Mouse (Mus musculus): Measurements from ENCODE around the gene Chchd3.

The Chchd3 gene

DNA sequence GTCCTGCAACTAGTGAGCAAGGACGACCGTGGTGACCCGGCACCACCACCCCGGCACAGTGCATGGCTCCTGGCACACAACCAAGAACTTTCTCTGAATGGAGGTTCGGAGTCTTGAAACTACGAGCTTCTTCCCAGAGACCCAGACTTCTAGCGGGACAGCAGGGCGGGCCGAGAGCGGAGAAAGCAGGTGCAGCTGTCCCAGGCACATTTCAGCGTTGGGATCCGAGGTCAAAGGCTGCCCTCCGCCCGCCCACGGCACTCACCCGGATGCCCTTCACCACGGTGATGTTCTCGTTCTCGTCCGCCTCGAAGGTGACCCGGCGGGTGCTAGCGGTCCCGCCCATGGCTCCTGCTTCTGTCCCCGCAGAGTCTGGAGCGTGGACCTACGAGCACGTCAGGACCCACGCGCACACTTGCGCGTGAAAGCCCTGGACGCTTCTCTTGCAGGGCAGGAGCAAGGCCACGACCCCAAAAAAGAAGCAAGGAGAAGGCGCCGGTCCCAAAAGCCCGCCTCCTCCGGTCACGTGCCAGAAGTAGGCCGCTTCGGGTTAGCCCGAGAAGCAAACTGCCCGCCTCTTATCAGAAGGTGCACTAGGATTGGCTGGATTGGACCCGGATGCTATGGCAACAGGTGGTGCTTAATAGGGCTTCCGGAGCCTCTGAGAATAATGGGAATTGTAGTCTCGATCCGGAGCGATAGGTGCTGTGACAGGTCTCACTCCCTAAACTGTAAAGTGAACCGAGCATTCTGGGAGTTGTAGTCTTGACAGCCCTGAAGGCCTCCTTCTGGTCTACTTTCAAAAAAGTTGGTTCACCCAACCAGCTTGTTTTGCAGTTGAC lies at the start of gene Chchd3:
Gene Chchd3 (minus strand): TSS at position 526 of the 842 bp plus-strand sequence.
- peak; percentile 97 for DNase-seq (ENCODE audit: low spot score)

DNA sequence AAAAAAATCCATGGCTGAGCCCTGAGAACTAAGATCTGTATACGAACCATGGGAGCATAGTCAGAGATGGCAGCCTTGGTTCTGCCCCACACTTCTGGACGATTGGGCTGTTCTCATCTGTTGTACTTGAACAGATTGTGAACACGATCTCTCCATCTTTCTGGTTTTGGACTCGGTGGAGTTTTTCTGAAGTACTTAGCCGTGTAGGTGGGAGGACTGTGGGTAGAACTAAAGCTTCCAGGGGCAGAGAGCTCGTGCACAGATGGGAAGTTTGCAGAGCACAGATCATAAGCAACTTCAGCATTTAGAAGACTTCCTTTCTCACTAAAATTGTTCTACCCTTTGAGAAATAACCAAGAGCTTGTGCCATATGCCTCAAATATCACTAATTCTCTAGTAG lies 44.6 kb upstream of the Chchd3 start:
- DNase-seq (ENCODE audit: low spot score): no peak

DNA sequence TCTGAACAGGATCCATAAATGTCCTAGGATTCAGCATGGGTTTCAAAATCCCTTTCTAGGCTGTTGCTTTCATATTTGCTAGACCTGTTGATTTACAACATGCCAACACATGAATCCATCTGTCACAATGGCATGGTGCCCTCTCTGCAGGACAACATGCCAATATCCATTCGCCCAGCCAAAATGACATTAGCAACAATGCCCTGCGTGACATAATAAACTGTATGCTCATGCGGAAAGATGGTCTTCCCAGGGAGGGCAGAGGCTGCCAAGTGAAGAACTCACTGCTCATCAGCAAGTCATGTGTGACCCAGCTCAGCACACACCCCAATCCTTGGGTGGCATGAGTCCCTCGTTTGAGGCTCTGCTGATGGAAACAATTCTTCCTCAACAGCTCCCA lies 38.8 kb upstream of the Chchd3 start:
- DNase-seq (ENCODE audit: low spot score): no peak

DNA sequence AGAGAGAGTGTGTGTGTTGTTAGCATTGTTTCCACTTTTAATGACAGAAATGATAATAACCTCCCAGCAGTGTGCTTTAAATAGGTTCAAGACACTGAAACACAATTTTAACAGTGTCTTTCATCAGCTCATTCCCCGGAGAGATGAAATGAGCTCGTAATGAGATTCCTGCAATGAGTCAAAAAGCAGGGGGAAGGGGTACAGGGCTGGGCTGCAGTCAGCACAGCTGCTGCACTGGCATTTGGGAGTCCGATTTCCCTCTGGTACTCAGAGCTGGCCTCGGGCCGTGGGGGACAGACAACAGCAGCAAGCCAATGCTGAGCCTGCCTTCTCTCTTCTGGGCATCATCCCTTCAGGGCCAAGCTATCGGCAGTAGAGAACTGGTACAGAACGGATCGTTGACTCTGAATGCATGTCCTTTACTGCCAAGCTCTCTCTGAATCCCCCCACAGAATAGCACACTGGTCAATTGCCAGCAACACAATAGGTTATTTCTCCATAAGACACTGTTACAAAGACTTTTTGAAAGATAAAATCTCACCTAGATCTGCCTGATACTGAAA lies 34.7 kb upstream of the Chchd3 start:
- no peak for DNase-seq (ENCODE audit: low spot score)

DNA sequence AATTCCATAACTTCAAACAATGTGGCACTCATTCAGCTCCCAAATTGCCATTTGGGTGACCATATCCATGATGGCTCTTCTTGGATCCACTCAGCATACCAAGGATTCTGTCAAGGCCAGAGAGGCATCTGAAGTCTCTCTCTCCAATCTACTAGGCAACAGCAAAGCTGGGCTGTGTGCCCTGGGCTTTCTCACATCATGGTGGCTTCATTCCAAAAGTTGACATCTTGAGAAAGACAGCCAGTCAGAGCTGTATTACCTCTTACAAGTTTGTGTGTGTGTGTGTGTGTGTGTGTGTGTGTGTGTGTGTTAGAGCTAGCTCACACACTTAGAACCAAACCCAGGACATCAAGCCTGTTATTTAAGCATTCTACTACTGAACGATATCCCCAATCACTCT lies 20.1 kb upstream of the Chchd3 start:
- DNase-seq (ENCODE audit: low spot score): no peak

DNA sequence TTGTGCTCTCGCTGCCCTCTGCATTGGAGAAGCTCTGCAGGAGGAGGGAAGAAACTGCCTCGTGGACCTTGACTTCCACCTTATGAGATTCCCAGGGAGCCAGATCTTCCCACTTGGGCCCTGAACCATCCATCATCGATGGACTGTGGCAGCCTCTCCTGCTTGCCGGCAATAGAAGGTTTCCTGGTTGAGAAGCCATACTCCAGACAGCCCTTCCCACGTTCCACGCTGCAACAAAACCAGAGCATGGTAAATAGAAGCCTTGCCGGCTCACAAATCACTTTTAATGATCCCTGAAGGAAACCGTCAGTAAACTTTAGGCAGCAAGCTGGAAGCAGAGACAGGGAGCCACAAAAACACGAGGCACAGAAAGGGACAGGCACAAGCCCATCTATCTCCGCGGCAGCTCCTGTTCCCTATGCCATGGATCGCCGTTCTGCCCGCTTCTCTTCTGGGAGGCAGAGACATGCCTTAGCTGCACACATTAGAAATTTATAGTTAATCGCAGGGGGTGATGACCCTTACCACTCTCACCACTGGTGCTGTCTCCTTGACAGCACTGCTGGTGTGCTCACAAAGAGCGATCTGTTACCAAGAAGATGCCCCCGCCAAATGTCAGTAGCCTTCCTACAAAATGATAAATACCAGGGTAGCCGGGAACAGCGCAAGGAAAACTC lies 18.3 kb upstream of the Chchd3 start:
- DNase-seq (ENCODE audit: low spot score): no peak

DNA sequence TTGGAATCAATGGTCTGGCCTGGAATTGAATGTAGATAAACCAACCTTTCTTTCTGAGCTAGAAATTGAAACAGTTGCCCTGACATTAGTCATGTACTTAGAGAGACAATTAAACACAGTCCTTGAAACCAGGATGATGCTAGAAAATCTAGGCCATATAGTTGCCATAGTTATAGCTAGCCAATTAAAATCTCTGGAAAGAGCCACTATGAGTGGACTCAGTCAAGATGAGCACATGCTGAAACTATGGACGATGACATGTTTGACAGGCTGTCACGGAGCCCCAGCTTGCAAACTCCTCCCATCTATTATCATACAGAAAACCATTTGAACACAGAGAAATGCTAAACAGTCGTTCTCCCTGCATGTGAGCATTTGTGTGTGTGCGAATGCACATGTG lies 6.4 kb upstream of the Chchd3 start:
- DNase-seq (ENCODE audit: low spot score): no peak

DNA sequence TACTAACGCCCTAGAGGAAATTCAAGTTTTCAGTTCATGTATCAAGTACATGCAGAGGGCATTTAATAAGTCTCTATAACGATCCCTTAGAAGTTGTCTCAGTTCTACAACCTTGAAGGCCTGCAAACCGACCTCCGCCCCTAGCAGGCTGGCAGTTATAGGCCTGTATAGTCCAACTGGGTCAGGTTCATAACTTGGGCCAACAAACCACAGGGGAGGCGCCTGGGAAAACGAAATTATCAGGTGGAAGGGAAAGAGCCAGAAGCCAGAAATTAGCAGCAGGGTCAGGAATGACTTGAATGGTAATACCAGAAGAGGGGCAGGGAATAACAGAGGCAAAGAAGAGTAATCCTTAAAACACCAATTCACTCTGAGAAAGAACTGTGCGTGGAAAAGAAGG lies 784 bp downstream of the Chchd3 start:
- no peak for DNase-seq (ENCODE audit: low spot score)

DNA sequence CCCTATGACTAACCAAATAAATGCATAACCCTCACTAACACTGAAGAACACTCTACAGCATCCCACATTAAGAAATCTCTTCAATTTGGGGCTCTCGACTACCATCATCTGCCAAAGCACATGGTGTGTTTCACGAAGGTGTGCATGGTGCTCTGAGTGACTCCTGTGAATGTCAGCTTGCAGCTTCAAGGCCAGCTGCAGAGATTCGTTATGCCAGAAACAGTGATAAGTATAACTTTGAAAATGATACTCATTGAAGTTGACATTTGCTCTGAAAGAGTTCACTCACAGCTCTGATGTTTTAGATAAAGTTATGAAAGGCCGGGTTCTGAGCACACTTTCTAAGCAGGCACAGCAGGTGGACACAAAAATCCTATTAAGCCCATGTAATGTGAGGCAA lies 3.7 kb downstream of the Chchd3 start:
- no peak for DNase-seq (ENCODE audit: low spot score)

DNA sequence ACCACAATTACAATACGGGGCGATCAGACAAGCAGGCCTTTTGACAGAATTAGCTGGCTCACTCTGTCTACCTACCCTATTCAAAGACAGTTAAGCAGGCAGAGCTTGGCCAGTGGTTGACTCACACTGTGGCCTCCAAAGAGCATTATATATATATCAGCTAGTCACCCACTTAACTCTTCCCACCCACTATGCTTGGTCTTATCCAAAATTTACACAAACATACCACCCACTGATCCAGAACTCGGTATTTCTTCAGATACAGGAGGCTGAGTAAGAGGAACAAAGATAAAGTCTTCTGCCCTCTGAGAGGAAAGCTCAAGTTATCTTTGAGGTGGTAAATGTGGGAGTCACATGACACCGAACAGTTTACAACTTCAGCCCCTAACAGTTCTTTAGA lies 4.4 kb downstream of the Chchd3 start:
- DNase-seq (ENCODE audit: low spot score): peak; percentile 26

DNA sequence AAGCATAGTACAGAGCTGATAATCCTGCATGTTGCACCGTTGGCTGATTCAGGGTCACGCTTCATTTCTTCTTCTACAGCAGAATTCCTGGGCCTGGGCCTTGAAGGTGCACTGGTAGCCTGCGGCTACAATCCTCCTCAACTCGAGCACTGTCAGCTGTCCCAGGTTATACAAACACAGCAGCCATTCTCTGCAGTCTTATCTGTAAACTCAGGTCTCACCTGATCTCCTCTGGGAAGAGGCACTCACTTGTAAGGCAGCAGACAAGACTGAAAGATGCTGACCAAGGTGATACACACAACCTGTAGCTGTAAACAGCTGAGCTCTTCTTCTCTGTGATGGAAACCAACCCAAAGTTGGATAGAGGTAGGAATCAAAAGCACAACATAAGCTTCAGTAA lies 5.1 kb downstream of the Chchd3 start:
- DNase-seq (ENCODE audit: low spot score): no peak

DNA sequence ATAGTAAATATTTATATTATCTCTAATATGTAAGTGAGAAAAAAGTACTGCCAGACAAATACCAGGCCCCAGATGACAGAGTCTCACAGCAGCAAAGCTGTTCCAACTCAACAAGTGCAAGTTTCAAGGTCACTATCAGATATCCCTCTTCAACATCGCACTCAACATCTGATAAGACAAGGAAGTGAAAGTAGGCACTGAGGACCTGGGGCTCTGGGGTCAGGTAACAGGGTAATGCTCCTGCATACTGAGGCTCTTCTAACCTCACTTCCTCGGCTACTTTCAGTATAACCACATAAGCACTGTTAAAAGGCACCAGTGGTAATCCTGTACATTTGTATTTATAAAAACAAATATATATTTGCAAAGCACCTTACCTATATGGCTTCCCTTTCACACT lies 8.4 kb downstream of the Chchd3 start:
- no peak for DNase-seq (ENCODE audit: low spot score)

DNA sequence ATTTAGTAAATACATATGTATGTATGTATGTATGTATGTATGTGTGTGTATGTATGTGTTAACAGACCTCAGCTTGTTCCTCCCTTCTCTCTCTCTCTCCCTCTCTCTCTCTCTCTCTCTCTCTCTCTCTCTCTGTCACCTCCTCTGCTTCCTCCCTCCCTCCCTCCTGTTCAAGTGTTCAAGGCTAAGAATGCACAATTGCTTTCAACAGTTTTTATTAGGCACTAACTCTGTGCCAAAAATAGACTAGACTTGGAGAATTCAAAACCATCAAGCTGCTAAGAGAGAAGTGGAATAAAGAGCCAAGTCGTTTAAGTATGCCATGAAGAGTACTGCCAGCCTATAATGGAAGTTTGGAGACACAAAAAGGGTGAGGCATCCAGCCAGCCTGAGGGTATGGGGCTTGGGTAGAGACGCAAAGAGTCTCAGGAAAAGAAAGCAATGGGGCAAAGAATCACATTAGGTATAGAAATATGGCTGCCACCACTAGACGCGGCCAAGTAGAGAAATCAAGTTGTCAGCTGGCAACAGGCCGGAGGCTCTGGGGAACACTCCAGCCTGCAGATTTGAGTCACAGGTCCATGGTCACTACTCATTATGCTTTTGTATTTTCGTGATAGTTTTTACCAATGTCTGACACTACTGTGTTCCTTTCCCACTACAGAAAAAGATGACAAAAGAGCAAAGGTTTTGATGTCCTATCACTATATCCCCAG lies 10.2 kb downstream of the Chchd3 start:
- DNase-seq (ENCODE audit: low spot score): no peak

DNA sequence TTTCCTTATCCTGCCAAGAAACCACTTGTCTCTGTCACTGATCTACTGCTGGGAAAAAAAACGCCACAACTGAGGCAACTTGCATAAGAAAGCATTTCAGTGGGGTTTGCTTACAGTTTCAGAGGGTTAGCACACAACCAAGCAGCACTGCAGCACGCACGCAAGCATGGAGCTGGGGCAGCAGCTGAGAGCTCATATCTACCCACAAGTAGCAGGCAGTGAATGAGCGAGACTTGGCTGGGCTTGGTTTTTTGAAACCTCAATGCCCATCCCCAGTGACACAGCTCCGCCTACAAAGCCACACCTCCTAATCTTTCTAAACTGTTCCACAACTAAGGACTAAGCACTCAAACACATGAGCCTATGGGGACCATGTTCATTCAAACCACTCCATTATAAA lies 16.6 kb downstream of the Chchd3 start:
- DNase-seq (ENCODE audit: low spot score): no peak

DNA sequence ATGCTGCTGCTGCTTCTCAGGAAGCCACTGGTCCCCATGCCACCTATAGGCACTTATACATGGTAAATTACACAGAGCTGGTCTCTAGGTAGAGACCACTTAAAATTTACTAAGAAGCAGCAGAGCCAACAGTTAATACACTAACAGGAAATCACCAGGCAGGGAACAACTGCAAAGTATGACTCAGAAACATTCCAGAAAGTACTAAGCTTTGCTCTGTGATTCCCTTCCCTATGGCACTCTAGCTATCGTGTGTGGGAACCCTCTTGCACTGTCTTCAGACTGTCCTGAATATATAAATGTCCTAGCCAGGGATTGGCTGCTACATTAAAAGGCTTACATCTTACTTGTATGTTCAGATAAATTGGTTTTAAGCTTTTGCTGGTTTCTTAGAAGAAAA lies 17.2 kb downstream of the Chchd3 start:
- DNase-seq (ENCODE audit: low spot score): no peak

DNA sequence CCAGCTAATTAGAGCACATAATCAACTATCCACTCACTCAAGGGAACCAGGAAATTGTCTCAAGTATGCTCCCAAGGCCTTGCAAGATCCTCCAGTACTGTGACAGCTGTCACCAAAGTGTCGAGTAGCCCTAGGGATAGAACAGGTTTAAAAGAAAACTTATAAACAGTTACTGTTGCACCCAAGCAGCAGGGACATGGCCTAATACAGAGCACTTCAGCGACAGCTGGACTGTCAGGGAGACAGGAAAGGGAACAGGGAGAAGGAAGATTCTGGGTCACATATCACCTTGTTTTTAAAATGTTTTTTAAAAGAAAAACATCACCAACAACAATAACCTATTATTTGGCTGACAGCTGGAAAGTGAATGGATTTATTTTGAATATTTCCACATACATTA lies 18.1 kb downstream of the Chchd3 start:
- DNase-seq (ENCODE audit: low spot score): no peak

DNA sequence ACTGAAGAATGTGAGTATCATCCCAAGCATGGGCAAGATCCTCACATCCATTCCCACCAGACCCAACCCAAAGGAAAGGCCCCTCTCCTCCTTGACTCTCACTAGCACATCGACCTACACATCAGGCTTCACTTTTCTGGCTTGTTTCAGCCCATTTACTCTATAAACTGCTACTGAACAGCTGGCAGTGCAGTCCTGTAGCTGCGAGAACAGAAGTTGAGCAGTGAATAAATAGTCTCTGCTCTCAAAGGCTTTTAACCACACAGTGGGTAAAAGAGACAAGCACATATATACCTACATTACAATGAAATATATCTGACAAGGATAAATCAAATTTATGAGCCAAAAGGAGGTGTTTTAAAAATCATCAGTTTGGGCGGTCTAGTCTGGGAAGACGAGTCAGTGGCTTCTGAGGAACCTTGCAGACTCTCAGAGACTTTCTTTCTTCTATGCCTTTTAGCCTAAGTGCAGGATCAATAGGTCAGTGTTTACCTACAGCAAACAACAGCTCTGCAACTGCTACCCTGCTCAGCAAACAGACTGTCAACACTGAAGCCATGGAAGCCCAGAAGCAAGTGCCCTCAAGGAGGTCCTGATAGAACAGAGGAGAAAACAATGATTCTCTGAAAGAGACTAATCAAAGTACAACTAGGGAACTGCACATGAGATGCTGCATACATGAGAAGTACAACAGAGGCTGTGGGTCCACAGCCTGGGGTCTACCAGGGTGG lies 19.5 kb downstream of the Chchd3 start:
- DNase-seq (ENCODE audit: low spot score): no peak

DNA sequence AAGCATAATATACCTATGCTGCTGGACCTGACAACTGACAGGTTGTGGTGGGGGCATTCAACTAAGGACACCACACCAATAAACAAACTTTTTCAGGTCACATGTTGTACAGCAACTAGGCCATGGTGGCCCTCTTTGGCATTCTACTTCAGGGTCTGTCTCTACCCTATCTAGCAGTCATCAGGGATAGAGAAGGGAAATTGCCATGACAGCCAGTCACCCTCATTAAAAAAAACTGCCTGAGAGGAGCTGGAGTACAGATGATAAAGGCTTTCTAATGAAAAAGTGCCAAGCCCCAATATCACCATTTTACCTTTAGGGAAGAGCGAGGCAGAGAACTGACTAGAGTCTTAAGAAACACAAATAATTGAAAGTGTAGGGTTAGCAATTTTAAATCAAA lies 27.5 kb downstream of the Chchd3 start:
- DNase-seq (ENCODE audit: low spot score): no peak

DNA sequence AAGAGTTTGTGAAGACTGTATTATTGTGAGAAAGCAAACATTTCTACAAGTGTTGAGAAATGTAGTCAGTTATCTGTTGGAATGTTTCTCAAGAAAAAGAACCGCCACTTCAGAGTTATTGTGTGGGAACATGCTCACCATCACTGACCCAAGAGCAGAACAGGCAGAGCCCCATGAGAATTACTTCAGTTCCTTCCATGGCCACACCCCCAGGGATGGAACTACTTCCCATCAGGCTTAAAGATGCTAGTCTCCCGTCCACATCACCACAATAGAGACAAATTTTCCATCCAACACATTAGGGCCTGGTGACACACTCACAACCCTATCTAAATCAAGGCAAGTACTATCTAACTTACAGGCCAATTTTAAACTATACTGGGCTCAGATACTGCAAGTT lies 28.4 kb downstream of the Chchd3 start:
- DNase-seq (ENCODE audit: low spot score): no peak

DNA sequence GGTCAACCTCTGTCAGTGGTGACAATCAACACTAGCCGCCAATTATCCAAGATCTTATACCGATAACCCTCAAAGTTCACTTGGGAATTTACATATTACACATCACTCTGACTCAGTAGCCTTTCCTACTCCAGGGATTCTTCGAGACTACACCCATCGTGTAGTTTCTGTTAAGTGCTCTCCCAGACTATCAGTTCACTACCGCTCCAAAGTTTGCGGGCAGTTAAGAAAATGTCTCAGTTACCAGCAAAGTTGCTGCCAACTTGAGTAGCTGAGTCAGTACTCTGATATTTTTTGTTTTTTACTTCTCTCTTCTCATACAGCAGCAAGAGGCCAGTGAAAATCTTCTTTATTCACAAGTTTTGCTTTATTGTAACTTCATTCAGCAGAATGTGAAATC lies 31.8 kb downstream of the Chchd3 start:
- no peak for DNase-seq (ENCODE audit: low spot score)

DNA sequence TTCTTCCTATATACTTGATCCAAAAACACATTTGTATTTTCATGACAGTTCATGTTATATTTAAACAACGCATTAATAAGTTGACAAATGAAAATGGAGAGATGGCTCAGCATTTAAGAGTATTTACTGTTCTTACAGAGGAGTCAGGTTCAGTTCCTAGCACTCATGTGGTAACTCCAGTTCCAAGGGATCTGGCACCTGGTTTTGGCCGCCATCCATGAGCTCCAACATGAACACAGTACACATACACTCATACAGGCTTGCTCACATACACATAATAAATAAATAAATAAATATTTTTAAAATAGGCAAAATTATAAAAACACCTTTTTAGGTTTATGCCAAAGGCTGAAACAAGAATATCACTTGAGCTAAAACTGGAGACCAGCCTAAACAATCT lies 35.0 kb downstream of the Chchd3 start:
- DNase-seq (ENCODE audit: low spot score): no peak

DNA sequence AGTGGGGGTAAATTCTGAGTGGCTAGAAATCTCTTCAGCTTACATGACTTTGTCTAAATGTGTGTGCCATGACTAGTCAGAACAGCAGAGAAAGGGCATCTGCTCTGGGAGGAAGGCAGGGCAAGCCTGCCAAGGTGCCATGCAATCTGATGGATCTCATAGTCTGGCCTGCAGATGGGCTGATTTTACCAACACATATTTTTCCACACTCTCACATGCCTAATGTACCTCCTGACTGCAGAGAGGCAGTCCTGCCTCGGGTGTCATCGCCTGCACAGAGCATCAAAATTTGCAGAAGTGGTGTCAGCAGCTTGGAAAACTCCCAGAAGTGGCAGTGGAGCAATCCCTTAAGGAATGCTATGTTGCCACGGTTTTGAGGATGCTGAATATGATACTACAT lies 55.5 kb downstream of the Chchd3 start:
- DNase-seq (ENCODE audit: low spot score): no peak

Data from T-cell, adult 2 months (primary cell).